Mouse (Mus musculus): ENCODE results near the gene Rps24. TPM values are rescaled to one million over a fixed set of nuclear protein-coding genes. Genes with fewer than 3 reads are reported as not detected.

Gene Rps24
- polyA plus RNA-seq (2014; fragmentation: Illumina TruSeq; extraction: RNeasy Lipid Tissue Mini Kit (QIAGEN cat#74804); ENCODE audit: low read depth, low replicate concordance), result 5,401 TPM

DNA sequence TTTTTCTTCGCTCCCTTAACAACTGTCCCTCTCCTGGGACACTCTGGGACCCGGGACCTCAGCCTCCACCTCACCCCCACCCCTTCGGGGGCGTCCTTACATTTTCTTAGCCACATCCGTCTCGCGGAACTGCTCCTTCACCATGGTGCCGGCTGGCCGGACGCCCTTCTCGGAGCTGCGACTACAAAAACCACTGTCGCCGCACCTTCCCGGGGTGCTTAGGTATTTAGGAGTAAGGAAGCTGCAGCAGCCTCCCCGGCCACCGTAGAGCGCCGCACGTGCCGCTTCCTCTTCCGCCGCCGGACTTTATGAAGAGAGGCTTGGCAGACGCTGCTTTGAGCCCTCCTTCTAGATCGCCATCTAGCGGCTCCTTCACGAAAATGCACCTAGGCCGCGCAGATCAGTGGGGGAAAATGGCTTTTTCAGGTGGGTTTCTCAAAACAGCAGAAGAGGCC lies at the start of gene Rps24, which contains the start of gene Polr3a:
Rps24 (plus strand) TSS at position 353 of the 455 bp plus-strand sequence.
Polr3a (minus strand) TSS at position 286 of the 455 bp plus-strand sequence.

Other genes starting within 250 kb of the Rps24 start
- 37.9 TPM for gene Dlg5, start 241.2 kb upstream of the Rps24 start, polyA plus RNA-seq (2014; fragmentation: Illumina TruSeq; extraction: RNeasy Lipid Tissue Mini Kit (QIAGEN cat#74804); ENCODE audit: low read depth, low replicate concordance)
- gene E330034G19Rik, start 193.9 kb upstream of the Rps24 start, polyA plus RNA-seq (2014; fragmentation: Illumina TruSeq; extraction: RNeasy Lipid Tissue Mini Kit (QIAGEN cat#74804); ENCODE audit: low read depth, low replicate concordance), result not detected
- 6.8 TPM for gene Polr3a, start 67 bp upstream of the Rps24 start, polyA plus RNA-seq (2014; fragmentation: Illumina TruSeq; extraction: RNeasy Lipid Tissue Mini Kit (QIAGEN cat#74804); ENCODE audit: low read depth, low replicate concordance)